Mouse (Mus musculus) kidney, postnatal 0 days (tissue): ENCODE measurements at regions not wholly inside any gene's neighbourhood (a gene's known extent, or its start where the extent isn't known, plus 50 kb on each side); places are given as distances from the start of the nearest gene placed in this dataset.

Experiments
- ATAC-seq: fragments of 200-750 bp; cut with Nextera tagmentation; replicated peaks from 2 replicates; pipeline ENCODE4 v1.8.0; 2017; ENCODE audit warnings: low read depth, moderate number of reproducible peaks, moderate TSS enrichment, moderate library complexity; ENCODE audit not compliant: low FRiP score
- DNase-seq: peaks from one replicate; pipeline ENCODE4 v3.0.0-alpha.2; 2016; ENCODE audit warnings: low spot score
- H3K27ac ChIP-seq: fragments of 300-500 bp; sonication (generic); 2 replicates; pipeline ENCODE4 v1.5.1; 2014; ENCODE audit warnings: mild to moderate bottlenecking
- H3K27me3 ChIP-seq: fragments of 300-500 bp; sonication (generic); 2 replicates; pipeline ENCODE4 v1.6.1; 2014; ENCODE audit warnings: low read length, mixed read lengths; ENCODE audit not compliant: insufficient read depth
- H3K36me3 ChIP-seq: fragments of 300-500 bp; sonication (generic); 2 replicates; pipeline ENCODE4 v1.6.1; 2014; ENCODE audit warnings: low read length, mixed read lengths; ENCODE audit not compliant: insufficient read depth
- H3K4me1 ChIP-seq: fragments of 300-500 bp; sonication (generic); replicated peaks from 2 replicates; pipeline ENCODE4 v1.6.1; 2014; ENCODE audit warnings: antibody characterized with exemption, low read length, mixed read lengths; ENCODE audit not compliant: insufficient read depth
- H3K4me2 ChIP-seq: fragments of 300-500 bp; sonication (generic); 2 replicates; pipeline ENCODE4 v1.6.1; 2014; ENCODE audit warnings: mild to moderate bottlenecking, low read length, moderate library complexity, mixed read lengths
- H3K4me3 ChIP-seq: fragments of 300-500 bp; sonication (generic); replicated peaks from 2 replicates; pipeline ENCODE4 v1.5.1; 2014; ENCODE audit warnings: low read depth, low read length
- H3K9ac ChIP-seq: fragments of 300-500 bp; sonication (generic); 2 replicates; pipeline ENCODE4 v1.6.1; 2014; ENCODE audit warnings: low read depth, low read length
- H3K9me3 ChIP-seq: fragments of 300-500 bp; sonication (generic); replicated peaks from 2 replicates; pipeline ENCODE4 v1.6.1; 2016; ENCODE audit warnings: low read length, inconsistent platforms, mixed read lengths
- CTCF ChIP-seq: IDR thresholded peaks from 2 replicates; pipeline ENCODE4 v1.5.1; 2016; ENCODE audit warnings: antibody characterized with exemption, low read depth, mild to moderate bottlenecking, moderate library complexity
- WGBS: fragments of 180-500 bp; shearing (Covaris S2); extraction: QIAGEN DNeasy Blood & Tissue Kit; methylation state at CpG from one replicate; pipeline ENCODE4 v1.1.7; 2014; 5-methylcytosine and 5-hydroxymethylcytosine counted together

DNA sequence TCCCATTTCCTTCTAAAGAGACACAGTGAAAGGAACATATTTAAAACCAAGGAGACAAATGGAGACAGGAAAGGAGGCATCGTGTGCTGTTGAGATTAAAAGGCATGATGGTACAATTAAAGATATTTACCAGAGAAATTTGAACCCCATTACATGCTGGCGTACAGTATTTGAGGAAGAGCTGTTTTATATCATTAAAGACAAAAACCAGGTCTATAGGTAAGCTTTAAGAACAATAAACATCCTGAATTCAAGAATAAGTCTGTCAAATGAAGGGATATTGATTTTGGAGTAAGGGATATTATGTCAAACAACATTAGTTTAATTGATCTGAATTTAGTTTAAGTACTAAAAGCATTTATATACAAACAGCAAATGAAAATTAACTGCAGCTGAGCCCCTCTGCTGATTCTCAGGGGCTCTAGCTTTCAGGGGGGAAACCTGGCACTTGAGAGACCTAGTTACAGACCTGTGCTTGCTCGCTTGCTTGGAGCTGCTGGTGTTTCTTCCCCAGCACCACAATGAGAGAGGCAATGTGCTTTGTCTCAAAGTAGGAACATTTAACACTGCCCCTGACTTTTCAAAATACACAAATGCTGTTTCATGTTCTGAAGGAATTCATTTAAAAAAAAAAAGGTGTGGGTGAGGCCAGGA, 189.8 kb upstream of the Nt5c1b start:
- Histone ChIP-seq H3K9me3 (no peaks in the 10 kb centered on the region), H3K27ac (no peak overlapping the region), H3K4me1 (no peaks in the 10 kb centered on the region), H3K9ac (no peak overlapping the region), H3K4me2 (no peak overlapping the region), H3K36me3 (no peaks in the 10 kb centered on the region), H3K4me3 (no peak overlapping the region), H3K27me3 (no peaks in the 10 kb centered on the region)
- 45% methylated on average over 3 of the region's 3 CpGs for WGBS
- ATAC-seq = no peak
- TF ChIP-seq CTCF = no peak
- DNase-seq = no peak

GRCm38 (mm10) chr12:10182589-10182988, 187.2 kb upstream of the Nt5c1b start:
- TF ChIP-seq CTCF = no peak
- Histone ChIP-seq H3K4me3 (no peak overlapping the region), H3K27ac (no peak overlapping the region), H3K36me3 (no peaks in the 10 kb centered on the region), H3K9ac (no peak overlapping the region), H3K9me3 (no peaks in the 10 kb centered on the region), H3K4me2 (no peak overlapping the region), H3K27me3 (no peaks in the 10 kb centered on the region), H3K4me1 (no peaks in the 10 kb centered on the region)
- ATAC-seq = no peak
- peak; percentile 54 for DNase-seq

DNA sequence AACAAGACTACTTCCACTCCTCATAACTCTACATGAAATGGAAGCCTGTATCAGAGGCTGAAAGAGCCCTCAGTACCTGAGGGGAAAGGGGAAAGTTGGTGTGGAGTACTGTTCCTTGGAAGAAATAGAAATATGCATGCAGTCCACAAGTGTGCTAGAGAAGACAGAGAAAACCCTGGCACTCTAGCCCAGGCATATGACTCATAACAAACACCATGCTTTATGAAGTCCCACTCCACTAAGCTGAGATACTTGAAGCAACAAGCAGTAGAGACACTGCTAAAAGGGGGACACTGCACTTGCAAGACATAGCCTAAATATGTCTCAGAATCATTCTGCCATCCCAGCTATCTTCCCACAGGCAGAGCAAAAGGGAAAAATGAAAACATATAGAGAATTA, 183.2 kb upstream of the Nt5c1b start:
- Histone ChIP-seq H3K27me3 (no peaks in the 10 kb centered on the region), H3K4me2 (no peak overlapping the region), H3K4me1 (no peaks in the 10 kb centered on the region), H3K36me3 (no peaks in the 10 kb centered on the region), H3K9me3 (no peaks in the 10 kb centered on the region), H3K9ac (no peak overlapping the region), H3K4me3 (no peak overlapping the region), H3K27ac (no peak overlapping the region)
- ATAC-seq (no peak), DNase-seq (no peak)
- TF ChIP-seq CTCF = no peak

DNA sequence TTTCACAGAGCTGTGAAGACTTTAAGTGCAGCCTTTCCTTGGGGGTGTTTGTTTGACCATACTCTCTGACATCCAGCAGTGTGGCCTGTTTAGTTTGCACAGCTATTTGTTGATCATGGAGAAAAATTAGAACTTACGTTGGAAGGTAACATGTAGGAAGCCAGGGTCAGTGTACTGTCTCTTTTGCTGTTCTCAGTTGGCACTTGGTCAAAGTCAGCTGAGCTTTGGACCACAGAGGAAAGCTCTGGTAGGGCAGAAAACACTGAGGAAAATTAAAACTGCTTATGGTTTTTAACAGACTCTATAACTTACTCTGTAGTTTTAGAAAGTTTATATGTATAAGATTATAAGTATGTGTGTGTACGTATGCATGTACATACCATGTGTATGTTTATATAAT, 180.0 kb upstream of the Nt5c1b start:
- Histone ChIP-seq H3K4me2 (no peak overlapping the region), H3K36me3 (no peaks in the 10 kb centered on the region), H3K4me3 (no peak overlapping the region), H3K9me3 (no peaks in the 10 kb centered on the region), H3K27me3 (no peaks in the 10 kb centered on the region), H3K27ac (no peak overlapping the region), H3K4me1 (no peaks in the 10 kb centered on the region), H3K9ac (no peak overlapping the region)
- no peak for TF ChIP-seq CTCF
- 83% methylated on average over 2 of the region's 2 CpGs for WGBS
- no peak for ATAC-seq
- DNase-seq = no peak

DNA sequence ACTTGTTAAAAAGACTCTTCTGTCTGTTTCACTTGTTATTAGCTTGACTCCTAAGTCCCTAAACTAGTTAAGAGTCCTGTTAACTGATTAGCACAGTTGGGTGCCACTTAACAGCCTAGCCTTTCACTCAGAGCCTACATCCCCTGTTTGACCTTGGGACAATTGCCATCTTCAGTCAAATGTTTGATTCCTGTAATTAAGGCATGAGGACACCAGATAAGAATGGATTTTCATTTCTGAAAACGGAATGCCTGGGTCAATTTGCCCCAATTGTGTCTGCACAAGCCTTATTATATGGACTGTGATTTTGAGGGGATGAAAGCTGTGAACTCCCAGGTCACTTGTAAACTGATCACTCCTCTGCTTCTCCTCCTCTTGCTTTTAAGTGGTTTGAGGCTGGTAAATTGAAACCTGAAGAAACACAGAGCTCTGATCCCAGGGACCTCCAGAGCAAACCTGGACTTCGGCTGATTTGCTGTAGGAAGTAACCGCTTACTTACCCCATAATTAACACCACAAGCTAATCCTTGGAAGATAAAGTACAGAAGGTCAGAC, 171.8 kb upstream of the Nt5c1b start:
- H3K27ac ChIP-seq = no peak overlapping the region
- DNase-seq = peak; percentile 62
- no peaks in the 10 kb centered on the region for H3K27me3 ChIP-seq
- 17% methylated on average over 3 of the region's 3 CpGs for WGBS
- ATAC-seq = no peak
- no peak for TF ChIP-seq CTCF
- no peaks in the 10 kb centered on the region for H3K36me3 ChIP-seq
- H3K9me3 ChIP-seq = no peaks in the 10 kb centered on the region
- H3K4me2 ChIP-seq = no peak overlapping the region
- H3K4me3 ChIP-seq = no peak overlapping the region
- H3K4me1 ChIP-seq = no peaks in the 10 kb centered on the region
- no peak overlapping the region for H3K9ac ChIP-seq

DNA sequence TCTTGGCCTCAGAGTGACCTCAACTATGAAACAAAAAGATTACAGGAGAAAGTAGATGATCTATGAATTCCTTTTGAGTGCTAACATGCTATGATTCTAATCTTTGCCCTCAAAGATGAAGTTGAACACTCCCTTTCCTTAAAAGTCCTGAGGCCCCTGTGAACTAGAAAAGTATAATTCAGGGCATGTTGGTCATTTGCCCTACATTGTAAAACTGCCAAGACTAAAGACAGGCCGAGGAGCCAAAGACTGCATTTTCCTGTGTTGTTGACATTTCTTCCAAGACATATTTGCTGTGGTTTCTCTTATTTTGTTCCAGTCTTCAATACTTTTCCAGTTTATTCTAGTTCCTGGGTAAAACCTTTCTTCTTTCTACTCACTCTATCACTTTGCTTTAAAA, 159.9 kb upstream of the Nt5c1b start:
- Histone ChIP-seq H3K4me1 (no peaks in the 10 kb centered on the region), H3K4me3 (no peak overlapping the region), H3K27ac (no peak overlapping the region), H3K9me3 (no peaks in the 10 kb centered on the region), H3K4me2 (no peak overlapping the region), H3K36me3 (no peaks in the 10 kb centered on the region), H3K27me3 (no peaks in the 10 kb centered on the region), H3K9ac (no peak overlapping the region)
- ATAC-seq = no peak
- 10% methylated on average over 1 of the region's 1 CpGs for WGBS
- peak; percentile 14 for DNase-seq
- no peak for TF ChIP-seq CTCF

GRCm38 (mm10) chr12:10222821-10223220, 147.0 kb upstream of the Nt5c1b start:
- peak; percentile 81 for DNase-seq
- Histone ChIP-seq H3K4me3 (no peak overlapping the region), H3K27me3 (no peaks in the 10 kb centered on the region), H3K36me3 (no peaks in the 10 kb centered on the region), H3K27ac (no peak overlapping the region), H3K4me2 (no peak overlapping the region), H3K9ac (no peak overlapping the region), H3K4me1 (no peaks in the 10 kb centered on the region), H3K9me3 (no peaks in the 10 kb centered on the region)
- TF ChIP-seq CTCF = peak; percentile 62
- 10% methylated on average over 4 of the region's 4 CpGs for WGBS
- no peak for ATAC-seq
